Mouse (Mus musculus) kidney, adult 11 months (tissue): ENCODE data around the gene Sult2a1.
"Not testable (repeated sequence)": the region's sequence is repeated elsewhere in the genome, so short reads cannot be mapped to it uniquely, and the experiment has no call there.

ENCODE experiments used
- DNase-seq: peaks from one replicate; pipeline ENCODE4 v3.0.0; 2022

The Sult2a1 gene

GRCm38 (mm10) chr7:13837309-13837708, at the start of gene Sult2a1:
Gene Sult2a1 (minus strand): TSS chr7:13837409.
- DNase-seq = not testable (repeated sequence)

- no peak for DNase-seq
Measured at GRCm38 (mm10) chr7:13813913-13814312, 23.3 kb downstream of the Sult2a1 start.
